Mouse (Mus musculus) forelimb bud, embryonic 11.5 days (tissue): Measurements from ENCODE around the gene 4930590J08Rik.
"Not testable (repeated sequence)": the region's sequence is repeated elsewhere in the genome, so short reads cannot be mapped to it uniquely, and the experiment has no call there.

Source experiments
- DNase-seq: peaks from one replicate; pipeline ENCODE4 v3.0.0-alpha.2; 2012; ENCODE audit warnings: low read depth, low spot score

Gene 4930590J08Rik

DNA sequence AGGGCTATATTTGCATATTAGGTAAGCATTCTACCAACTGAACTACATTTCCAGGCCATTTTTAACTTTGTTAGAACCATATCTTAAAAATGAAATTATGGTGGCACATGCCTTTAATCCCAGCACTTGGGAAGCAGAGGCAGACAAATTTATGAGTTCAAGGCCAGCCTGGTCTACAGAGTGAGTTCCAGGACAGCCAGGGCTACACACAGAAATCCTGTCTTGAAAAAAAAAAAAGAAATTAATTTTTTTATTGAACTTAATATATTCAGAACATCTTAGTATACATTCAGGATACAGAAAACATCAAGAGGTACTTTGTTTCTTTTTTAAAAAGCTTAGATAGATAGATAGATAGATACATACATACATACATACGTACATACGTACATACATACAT is at the start of gene 4930590J08Rik:
4930590J08Rik (plus strand) TSS at position 301 of the 400 bp plus-strand sequence.
- DNase-seq, result not testable (repeated sequence)

DNA sequence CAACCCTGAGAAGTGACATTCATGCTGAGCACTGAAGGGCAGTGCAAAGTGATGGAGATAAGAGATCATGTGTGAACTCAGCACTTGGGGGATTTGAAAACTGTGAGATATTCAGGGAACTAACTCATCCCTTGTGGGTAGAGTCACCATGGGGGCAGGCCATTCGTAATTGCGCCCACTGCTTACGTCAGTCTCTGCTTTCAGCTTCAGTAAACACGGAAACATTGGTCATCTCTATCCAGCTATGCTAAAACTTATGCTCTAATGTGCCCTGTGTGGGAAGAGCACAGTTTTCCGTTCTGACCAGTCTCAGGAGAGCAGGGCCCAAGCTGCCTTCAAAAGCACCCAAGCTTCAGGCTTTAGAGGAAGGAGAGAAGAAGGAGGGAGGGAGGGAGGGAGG is 44.3 kb upstream of the 4930590J08Rik start:
- no peak for DNase-seq

DNA sequence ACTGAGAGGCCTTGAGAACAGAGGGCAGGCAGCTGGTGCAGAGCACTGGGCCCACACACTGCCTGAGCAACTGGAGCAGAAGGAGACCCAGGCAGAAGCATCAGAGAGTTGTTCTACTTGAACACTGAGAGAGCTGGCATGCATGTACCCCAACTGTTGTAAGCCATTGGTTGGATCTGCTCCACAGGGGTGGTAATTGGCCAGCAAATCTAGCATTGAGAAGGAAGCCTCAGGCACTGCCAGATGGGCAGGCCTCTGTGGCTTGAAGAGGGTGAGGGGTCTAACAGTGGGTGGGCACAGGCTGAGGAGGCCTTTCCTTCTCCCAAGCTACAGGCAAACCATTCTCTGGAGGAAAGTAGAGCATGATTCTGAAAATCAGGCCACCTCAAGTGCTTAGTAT is 39.8 kb upstream of the 4930590J08Rik start:
- no peak for DNase-seq

GRCm38 (mm10) chr6:91864595-91864994 is 38.0 kb upstream of the 4930590J08Rik start:
- DNase-seq, result no peak

DNA sequence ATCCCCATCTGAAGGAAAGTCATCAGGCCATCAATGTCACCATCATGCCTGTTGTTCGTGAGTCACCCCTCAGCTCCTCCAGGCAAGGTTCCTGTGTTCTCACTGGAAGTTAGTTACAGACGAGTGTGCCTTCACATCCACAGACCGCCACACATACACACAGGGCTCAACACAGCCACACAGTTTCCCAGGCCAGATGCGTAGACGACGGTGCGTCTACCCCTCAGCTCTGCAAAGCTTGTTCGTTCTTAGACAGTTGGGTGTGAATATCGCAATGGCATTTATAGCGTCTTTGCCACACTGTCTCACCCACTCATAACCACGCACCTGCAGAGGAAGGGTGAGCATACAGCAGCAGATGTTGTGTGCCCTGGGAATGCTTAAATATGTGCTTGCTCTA is 37.0 kb upstream of the 4930590J08Rik start:
- no peak for DNase-seq

GRCm38 (mm10) chr6:91868091-91868490 is 34.5 kb upstream of the 4930590J08Rik start:
- DNase-seq, result no peak

- DNase-seq, result no peak
Measured at GRCm38 (mm10) chr6:91872781-91873180, 29.8 kb upstream of the 4930590J08Rik start.

DNA sequence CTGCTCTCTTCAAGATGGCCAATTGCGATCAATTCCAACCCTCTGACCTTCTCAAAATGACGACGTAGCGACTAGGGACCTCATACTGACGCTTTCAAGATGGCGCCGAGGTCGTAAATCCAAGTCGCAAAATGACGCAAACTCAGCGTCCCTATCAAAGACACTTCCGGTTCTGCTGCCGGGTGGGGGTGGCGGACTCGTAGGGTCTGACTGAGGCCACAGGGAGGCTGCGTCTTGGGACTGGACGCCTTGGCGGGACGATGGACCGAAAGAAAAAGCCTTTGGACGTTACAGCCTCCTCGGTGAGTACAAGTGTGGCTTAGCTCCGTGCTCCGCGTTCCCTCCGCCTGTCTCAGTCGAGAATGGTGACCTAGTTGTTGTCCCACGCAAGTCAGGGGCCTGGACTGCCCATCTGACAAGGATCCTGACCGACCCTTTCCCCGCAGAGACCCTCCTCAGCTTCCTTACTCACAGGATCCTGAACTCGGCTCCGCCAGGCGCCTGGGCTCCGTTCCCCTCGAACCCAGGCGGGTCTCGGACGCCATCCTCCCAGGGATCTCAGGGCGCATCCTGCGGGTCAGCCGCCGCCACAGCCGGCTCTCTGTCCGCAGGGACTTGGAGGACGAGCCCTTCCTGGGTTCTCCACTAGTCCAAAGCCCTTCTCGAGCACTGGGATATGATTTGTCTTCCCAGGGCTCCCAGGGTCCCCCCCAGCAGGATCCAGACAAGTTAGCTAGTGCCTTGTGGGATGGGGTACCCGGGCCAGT is 24.5 kb upstream of the 4930590J08Rik start, which contains the start of gene Ccdc174:
Ccdc174 (plus strand) TSS at position 169 of the 767 bp plus-strand sequence.
- peak; percentile 99 for DNase-seq

GRCm38 (mm10) chr6:91883859-91884258 is 18.8 kb upstream of the 4930590J08Rik start:
- no peak for DNase-seq

GRCm38 (mm10) chr6:91889255-91889906 is 13.2 kb upstream of the 4930590J08Rik start:
- DNase-seq, result no peak

- no peak for DNase-seq
Measured at GRCm38 (mm10) chr6:91890615-91891014, 12.0 kb upstream of the 4930590J08Rik start.

DNA sequence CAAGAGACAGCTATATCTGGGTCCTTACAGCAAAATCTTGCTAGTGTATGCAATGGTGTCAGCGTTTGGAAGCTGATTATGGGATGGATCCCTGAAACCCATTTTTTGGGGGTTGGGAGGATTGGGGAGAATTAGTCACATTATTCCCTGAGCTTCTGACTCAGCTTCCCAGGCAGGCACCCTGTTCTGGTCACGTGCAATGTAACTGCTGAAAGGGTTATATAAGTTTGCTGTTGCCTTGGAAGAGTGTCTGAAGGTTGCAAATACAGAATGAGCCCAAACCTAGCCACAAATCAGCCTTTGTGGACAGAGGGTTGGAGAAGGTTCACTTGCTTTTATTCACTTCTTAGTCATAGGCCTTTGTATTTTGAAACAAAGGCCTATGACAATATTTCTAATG is 10.8 kb upstream of the 4930590J08Rik start:
- DNase-seq, result no peak

GRCm38 (mm10) chr6:91896783-91897182 is 5.8 kb upstream of the 4930590J08Rik start:
- no peak for DNase-seq

- DNase-seq, result peak; percentile 83
Measured at GRCm38 (mm10) chr6:91901505-91901904, 1.1 kb upstream of the 4930590J08Rik start.

GRCm38 (mm10) chr6:91914011-91914410 is 11.4 kb downstream of the 4930590J08Rik start:
- no peak for DNase-seq

DNA sequence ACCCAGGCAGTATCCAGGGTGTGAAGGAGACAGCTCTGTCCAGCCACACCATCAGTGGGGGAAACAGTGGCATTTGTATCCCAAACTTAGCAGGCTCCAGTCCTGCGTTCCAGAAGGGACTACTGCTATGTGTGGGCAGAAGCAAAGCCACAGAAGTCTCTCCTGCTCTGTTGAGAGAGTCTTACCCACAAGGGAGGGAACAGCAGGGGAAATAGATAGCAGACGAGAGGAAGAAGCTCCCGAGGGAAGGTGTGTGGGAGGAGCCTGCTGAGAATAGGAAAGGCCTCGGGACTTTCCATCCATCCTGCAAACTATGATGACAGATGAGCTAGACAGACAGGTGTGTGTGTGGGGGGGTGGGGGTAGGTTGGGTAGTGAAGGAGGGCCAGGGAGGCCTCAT is 14.7 kb downstream of the 4930590J08Rik start:
- no peak for DNase-seq

DNA sequence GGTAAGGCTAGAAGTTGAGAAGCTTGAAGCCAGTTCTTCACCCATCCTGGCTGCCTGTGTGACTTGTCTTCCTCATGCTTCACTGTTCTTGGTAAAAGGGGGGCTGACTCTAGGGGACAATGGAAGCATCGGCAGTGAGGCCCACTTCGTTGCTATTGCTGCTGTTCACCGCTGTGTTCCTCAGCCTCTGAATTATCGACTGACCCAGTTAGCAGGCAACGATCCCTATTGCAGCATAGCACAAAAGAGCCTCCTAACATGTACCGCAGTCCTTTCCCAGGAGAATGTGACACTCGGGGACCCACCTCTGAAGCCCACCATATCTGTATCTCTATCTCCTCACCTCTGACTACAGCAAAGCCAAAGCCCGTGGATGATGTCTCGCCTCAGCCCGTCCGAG is 15.1 kb downstream of the 4930590J08Rik start:
- DNase-seq, result no peak

- DNase-seq, result no peak
Measured at GRCm38 (mm10) chr6:91931231-91931630, 28.6 kb downstream of the 4930590J08Rik start.

DNA sequence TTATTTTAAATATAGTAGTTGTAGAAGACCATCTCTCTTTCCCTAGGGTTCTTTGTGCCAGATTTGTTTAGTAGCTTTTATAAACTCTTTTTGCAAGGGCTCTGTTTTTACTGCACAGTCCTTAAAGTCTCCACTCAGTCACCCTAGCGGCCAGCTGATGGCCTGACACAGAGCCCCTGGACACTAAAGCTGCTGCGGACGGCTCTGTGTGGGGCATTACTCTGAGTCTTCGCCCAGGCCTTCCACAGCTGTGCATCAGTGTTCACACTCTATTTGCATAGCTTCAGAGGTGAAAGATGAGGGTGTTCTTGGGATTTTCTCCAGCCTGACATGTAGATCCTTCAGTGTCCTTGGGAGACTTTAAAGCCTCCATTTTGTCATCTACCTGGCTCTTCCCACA is 35.9 kb downstream of the 4930590J08Rik start:
- DNase-seq, result no peak

DNA sequence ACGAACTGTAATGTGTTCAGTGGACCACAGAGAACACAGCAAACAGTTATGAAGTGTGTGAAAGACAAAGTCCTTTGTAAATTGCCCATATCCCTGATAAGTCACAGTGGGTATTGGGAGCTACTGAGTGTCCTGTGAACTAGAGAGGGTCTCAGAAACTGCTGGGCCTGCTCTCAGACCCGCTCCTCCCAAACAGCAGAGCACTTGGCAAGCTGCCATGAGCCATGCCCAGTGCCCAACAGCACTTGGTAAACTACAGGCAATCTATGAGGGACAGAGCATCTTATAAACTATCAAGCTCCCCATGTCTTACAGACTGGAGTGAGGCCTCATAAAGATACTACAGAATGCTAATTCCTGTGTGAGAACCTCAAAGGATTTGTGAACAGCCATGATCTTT is 45.8 kb downstream of the 4930590J08Rik start:
- no peak for DNase-seq

DNA sequence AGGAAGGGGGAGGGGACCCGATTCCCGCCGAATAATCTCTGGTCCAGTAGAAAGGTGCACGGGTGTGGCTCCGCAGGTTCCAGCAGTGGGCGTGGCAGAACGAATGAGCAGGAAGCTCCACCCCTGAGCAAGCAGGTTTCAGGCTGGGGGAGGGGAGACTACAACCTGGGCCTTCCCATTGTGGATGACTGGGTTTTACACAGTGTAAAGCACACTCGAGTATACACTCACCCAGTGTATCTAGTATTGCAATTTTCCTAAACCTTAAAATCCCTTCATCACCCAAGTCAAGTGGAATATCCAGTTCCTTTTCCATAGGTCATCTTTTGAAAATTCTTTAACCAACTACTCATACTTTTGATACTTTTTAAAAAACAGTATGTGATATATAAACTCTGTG is 55.4 kb downstream of the 4930590J08Rik start:
- not testable (repeated sequence) for DNase-seq

DNA sequence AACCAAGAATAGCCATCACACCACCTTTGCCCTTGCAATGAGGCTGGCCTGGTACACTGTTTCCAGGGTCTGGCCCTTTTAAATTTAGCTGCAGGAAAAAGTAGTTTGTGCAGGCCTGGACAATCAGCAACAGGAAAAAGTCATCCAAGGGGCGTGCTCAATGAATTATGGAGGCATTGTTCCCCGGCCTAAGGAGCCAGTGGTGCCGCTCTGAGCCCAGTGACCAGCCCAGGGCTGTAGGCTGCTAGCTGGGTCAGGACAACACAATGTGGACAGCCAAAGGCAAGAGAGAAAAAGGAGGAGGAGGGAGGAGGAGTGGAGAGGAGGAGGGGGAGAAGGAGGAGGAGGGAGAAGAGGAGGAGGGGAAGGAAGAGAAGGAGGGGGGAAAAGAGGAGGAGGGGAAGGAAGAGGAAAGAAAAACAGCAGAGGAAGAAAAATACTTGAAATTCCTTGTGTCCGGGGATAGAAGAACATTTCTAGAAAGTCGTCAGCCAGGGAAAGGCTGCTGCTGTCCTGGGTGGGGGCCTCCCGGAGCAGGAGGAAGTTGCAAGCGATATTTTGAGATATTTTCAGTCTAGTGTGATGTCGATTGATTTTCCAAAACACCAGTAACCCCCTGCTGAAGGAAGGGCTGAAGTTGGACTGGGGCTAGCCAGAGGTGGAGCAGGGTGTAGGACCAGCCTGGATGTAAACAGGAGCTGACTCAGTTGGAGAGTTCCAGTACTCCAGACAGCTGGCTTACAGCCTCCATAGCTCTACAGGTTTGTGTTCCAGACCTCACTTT is 57.6 kb downstream of the 4930590J08Rik start:
- no peak for DNase-seq
